Comparison of ENCODE assay signal across 24 mouse cellular contexts in the genomic region with DNA sequence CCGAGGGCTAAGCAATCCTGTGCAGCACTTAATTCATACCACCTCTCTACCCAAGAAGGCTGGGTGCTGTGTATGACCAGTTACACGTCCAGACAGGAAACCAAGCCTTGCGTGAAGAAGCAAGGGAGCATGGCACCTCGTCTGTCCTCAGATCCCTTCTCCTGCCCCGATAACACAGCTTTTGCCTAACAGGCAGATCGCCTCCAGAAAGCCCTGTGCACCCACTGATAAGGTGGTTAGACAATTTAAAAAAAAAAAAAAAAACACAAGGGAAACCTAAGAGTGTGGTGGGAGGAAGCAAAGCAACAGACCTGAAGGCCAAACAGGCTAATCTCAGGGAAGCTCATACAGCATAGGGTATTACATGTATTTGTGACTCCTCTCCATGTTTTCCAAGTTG. TPM values are rescaled to one million over a fixed set of nuclear protein-coding genes. Genes with fewer than 3 reads are reported as not detected.
DNase-seq lines count a peak whose midpoint lies in the region; ATAC-seq lines count a peak whose summit lies in the region.
"Had no signal": no experiment of that assay in that cellular context is flagged by ENCODE, and none has a peak within 500 bp of the region (broad histone marks: within the 10 kb centered on the region; RNA-seq: fewer than 3 reads in every experiment).

No protein-coding gene starts in this region.

- peak; percentile 58 for DNase-seq in heart, embryonic 10.5 days (ENCODE audit: low spot score)
- DNase-seq in liver, embryonic 13.5 days: peak; percentile 58
- no peak for DNase-seq in lung, postnatal 4 days
- no peak for DNase-seq in kidney, adult 8-10 months
- DNase-seq: adrenal gland, adult 2 months; cerebellum, adult 2 months; cerebellum, postnatal 36 days; forebrain, postnatal 0 days; gastrocnemius, postnatal 36 days; heart, adult 2 months; heart, postnatal 36 days; kidney, adult 2 months; kidney, postnatal 14 days; layer of hippocampus, postnatal 36 days; lung, adult 2 months had no signal

- H3K4me1 ChIP-seq in heart, embryonic 10.5 days: peaks cover 4% of the 10 kb centered on the region; the same call in 1 of the 2 replicates
- H3K4me1 ChIP-seq in heart, embryonic 11.5 days (ENCODE audit: control insufficient read depth, insufficient read depth, low read length): 0 out of 2 replicates have a peak, but pooled peaks cover 4% of the 10 kb centered on the region
- peaks cover 40% of the 10 kb centered on the region for H3K4me1 ChIP-seq in liver, embryonic 13.5 days (replicated peaks)
- H3K4me1 ChIP-seq: hindbrain, embryonic 13.5 days; limb, embryonic 12.5 days had no signal

- H3K27ac ChIP-seq in heart, embryonic 10.5 days: no peak overlapping the region
- no peak overlapping the region for H3K27ac ChIP-seq in heart, embryonic 11.5 days (ENCODE audit: low read depth, low read length)
- H3K27ac ChIP-seq in liver, embryonic 13.5 days: no peak overlapping the region
- H3K27ac ChIP-seq: heart, adult 2 months; heart, embryonic 15.5 days; hindbrain, embryonic 13.5 days; limb, embryonic 12.5 days; stomach, postnatal 0 days had no signal

- H3K9ac ChIP-seq in heart, embryonic 11.5 days (ENCODE audit: low read depth, low read length): no peak overlapping the region
- no peak overlapping the region for H3K9ac ChIP-seq in liver, embryonic 13.5 days
- H3K9ac ChIP-seq: forebrain, postnatal 0 days; heart, embryonic 15.5 days; hindbrain, embryonic 13.5 days; limb, embryonic 12.5 days had no signal

- H3K36me3 ChIP-seq in heart, embryonic 10.5 days: peaks cover 4% of the 10 kb centered on the region; the same call in 1 of the 2 replicates
- H3K36me3 ChIP-seq in heart, embryonic 11.5 days (ENCODE audit: control insufficient read depth, insufficient read depth, low read length): no peaks in the 10 kb centered on the region
- H3K36me3 ChIP-seq in liver, embryonic 13.5 days: no peaks in the 10 kb centered on the region
- H3K36me3 ChIP-seq: hindbrain, embryonic 13.5 days; limb, embryonic 12.5 days had no signal

- H3K27me3 ChIP-seq in heart, embryonic 10.5 days (ENCODE audit: insufficient read depth, poor library complexity, severe bottlenecking): no peaks in the 10 kb centered on the region
- H3K27me3 ChIP-seq in heart, embryonic 11.5 days (ENCODE audit: control insufficient read depth, insufficient read depth, low read length): no peaks in the 10 kb centered on the region
- no peaks in the 10 kb centered on the region for H3K27me3 ChIP-seq in liver, embryonic 13.5 days
- H3K27me3 ChIP-seq: heart, embryonic 15.5 days; hindbrain, embryonic 13.5 days; limb, embryonic 12.5 days had no signal

- ATAC-seq in heart, embryonic 11.5 days (replicated peaks; ENCODE audit: insufficient number of reproducible peaks, low FRiP score, low TSS enrichment): no peak
- ATAC-seq in common myeloid progenitor, adult 5-6 weeks (replicated peaks; ENCODE audit: low read depth, poor library complexity, severe bottlenecking): peak; percentile 87
- ATAC-seq in liver, embryonic 13.5 days (ENCODE audit: low read depth): peak; percentile 83
- ATAC-seq in megakaryocyte-erythroid progenitor cell, adult 5-6 weeks (replicated peaks; ENCODE audit: low FRiP score, low TSS enrichment, poor library complexity, severe bottlenecking): peak; percentile 94
- ATAC-seq in cerebellum, adult (ENCODE audit: insufficient number of reproducible peaks, low FRiP score, low TSS enrichment): no peak
- ATAC-seq: forebrain, postnatal 0 days had no signal

- H3K4me3 ChIP-seq in heart, embryonic 10.5 days: no peak overlapping the region
- no peak overlapping the region for H3K4me3 ChIP-seq in heart, embryonic 11.5 days (ENCODE audit: low read depth, low read length)
- no peak overlapping the region for H3K4me3 ChIP-seq in liver, embryonic 13.5 days (replicated peaks)
- H3K4me3 ChIP-seq: heart, adult 2 months; heart, embryonic 15.5 days; hindbrain, embryonic 13.5 days; limb, embryonic 12.5 days had no signal

- no peak overlapping the region for H3K4me2 ChIP-seq in heart, embryonic 11.5 days
- 0 out of 2 replicates have a peak overlapping the region, but pooled peaks have one; percentile 21 for H3K4me2 ChIP-seq in liver, embryonic 13.5 days
- H3K4me2 ChIP-seq: heart, embryonic 15.5 days; hindbrain, embryonic 13.5 days; limb, embryonic 12.5 days; midbrain, embryonic 11.5 days had no signal

- H3K9me3 ChIP-seq in heart, embryonic 10.5 days: no peaks in the 10 kb centered on the region
- H3K9me3 ChIP-seq in heart, embryonic 11.5 days (replicated peaks; ENCODE audit: control insufficient read depth, low read length): no peaks in the 10 kb centered on the region
- H3K9me3 ChIP-seq in liver, embryonic 13.5 days (replicated peaks): no peaks in the 10 kb centered on the region
- H3K9me3 ChIP-seq: heart, embryonic 15.5 days; hindbrain, embryonic 13.5 days; limb, embryonic 12.5 days had no signal

- WGBS in heart, embryonic 10.5 days: 56% methylated on average over 6 of the region's 6 CpGs
- 59% methylated on average over 6 of the region's 6 CpGs for WGBS in heart, embryonic 11.5 days (ENCODE audit: insufficient replicate concordance)
- 24% methylated on average over 6 of the region's 6 CpGs for WGBS in liver, embryonic 13.5 days (ENCODE audit: insufficient replicate concordance)

RNA-seq across cellular contexts. Expression of a gene that starts 54.9 kb away (rescaled TPM):
- polyA plus RNA-seq in heart, embryonic 10.5 days (2016; fragmentation: Nextera tagmentation; extraction: Ambion mirVana): 16.3 and 18.4 TPM in 2 replicates
- 14.6 and 16.2 TPM in 2 replicates for polyA plus RNA-seq in heart, embryonic 11.5 days (2014; fragmentation: Nextera tagmentation; extraction: Ambion mirVana)
- 20.3 and 29.3 TPM in 2 replicates for total RNA-seq in common myeloid progenitor, adult 5-6 weeks (2017)
- 5.0 and 5.6 TPM in 2 replicates for polyA plus RNA-seq in liver, embryonic 13.5 days (2015; fragmentation: Nextera tagmentation; extraction: Ambion mirVana)
- total RNA-seq in megakaryocyte-erythroid progenitor cell, adult 5-6 weeks (2014; fragmentation: Nextera tagmentation): 10.0 and 19.5 TPM in 2 replicates
- total RNA-seq in megakaryocyte-erythroid progenitor cell, adult 5-6 weeks (2017): 18.2 and 21.9 TPM in 2 replicates

RNA-seq across cellular contexts. Expression of a gene that starts 54.9 kb away (rescaled TPM):
- 10.1 and 10.2 TPM in 2 replicates for polyA plus RNA-seq in heart, embryonic 10.5 days (2016; fragmentation: Nextera tagmentation; extraction: Ambion mirVana)
- 10.4 and 11.2 TPM in 2 replicates for polyA plus RNA-seq in heart, embryonic 11.5 days (2014; fragmentation: Nextera tagmentation; extraction: Ambion mirVana)
- total RNA-seq in common myeloid progenitor, adult 5-6 weeks (2017): 14.7 and 20.9 TPM in 2 replicates
- 3.3 TPM in 2 replicates for polyA plus RNA-seq in liver, embryonic 13.5 days (2015; fragmentation: Nextera tagmentation; extraction: Ambion mirVana)
- total RNA-seq in megakaryocyte-erythroid progenitor cell, adult 5-6 weeks (2014; fragmentation: Nextera tagmentation): 12.0 and 19.6 TPM in 2 replicates
- total RNA-seq in megakaryocyte-erythroid progenitor cell, adult 5-6 weeks (2017): 7.5 and 10.3 TPM in 2 replicates

RNA-seq across cellular contexts. Expression of a gene that starts 55.8 kb away (rescaled TPM):
- polyA plus RNA-seq in heart, embryonic 10.5 days (2016; fragmentation: Nextera tagmentation; extraction: Ambion mirVana): 9.7 and 9.8 TPM in 2 replicates
- polyA plus RNA-seq in heart, embryonic 11.5 days (2014; fragmentation: Nextera tagmentation; extraction: Ambion mirVana): 6.2 and 7.9 TPM in 2 replicates
- 6.4 and 16.6 TPM in 2 replicates for total RNA-seq in common myeloid progenitor, adult 5-6 weeks (2017)
- polyA plus RNA-seq in liver, embryonic 13.5 days (2015; fragmentation: Nextera tagmentation; extraction: Ambion mirVana): 2.9 and 3.0 TPM in 2 replicates
- total RNA-seq in megakaryocyte-erythroid progenitor cell, adult 5-6 weeks (2014; fragmentation: Nextera tagmentation): 28.6 and 37.8 TPM in 2 replicates
- 9.7 and 13.4 TPM in 2 replicates for total RNA-seq in megakaryocyte-erythroid progenitor cell, adult 5-6 weeks (2017)

Comparison
In these comparisons a context has a peak if more than half of its experiments do, and no peak if none do; other contexts are left out.
1. DNase-seq: peak in heart, embryonic 10.5 days (single experiment) and liver, embryonic 13.5 days (single experiment); none in lung, postnatal 4 days (0 of 2) and kidney, adult 8-10 months (0 of 2).
2. ATAC-seq: peak in common myeloid progenitor, adult 5-6 weeks (single experiment), liver, embryonic 13.5 days (single experiment) and megakaryocyte-erythroid progenitor cell, adult 5-6 weeks (single experiment); none in heart, embryonic 11.5 days (single experiment) and cerebellum, adult (single experiment).